Mouse (Mus musculus) kidney, postnatal 10 days (tissue): ENCODE measurements around the gene Ccdc63.

Experiments
- DNase-seq: peaks from one replicate; pipeline ENCODE4 v3.0.0; 2021; ENCODE audit warnings: mixed read lengths

Gene Ccdc63

GRCm38 (mm10) chr5:122116243-122116642 is 24.4 kb downstream of the Ccdc63 start:
- no peak for DNase-seq

- no peak for DNase-seq
Measured at GRCm38 (mm10) chr5:122115266-122115763, 25.3 kb downstream of the Ccdc63 start.

DNA sequence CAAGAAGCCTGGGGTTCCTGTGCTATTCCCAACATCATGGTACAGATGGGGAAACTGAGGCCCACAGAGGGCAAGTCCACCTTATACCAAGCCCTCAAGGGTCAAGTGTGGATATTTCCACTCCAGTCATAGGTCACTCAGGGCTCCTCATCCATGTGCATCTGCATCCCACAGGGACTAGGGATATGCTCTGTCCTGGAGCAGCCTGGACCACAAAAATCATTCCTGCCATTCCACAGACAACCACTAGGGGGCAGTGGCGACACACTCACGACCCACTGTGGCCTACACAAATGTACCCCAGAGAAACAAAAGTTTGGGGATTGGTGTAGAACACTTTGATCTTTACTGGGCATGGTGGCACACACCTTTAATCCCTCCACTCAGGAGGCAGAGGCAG is 26.4 kb downstream of the Ccdc63 start:
- DNase-seq: peak; percentile 69

- DNase-seq: no peak
Measured at GRCm38 (mm10) chr5:122113450-122113849, 27.2 kb downstream of the Ccdc63 start.

DNA sequence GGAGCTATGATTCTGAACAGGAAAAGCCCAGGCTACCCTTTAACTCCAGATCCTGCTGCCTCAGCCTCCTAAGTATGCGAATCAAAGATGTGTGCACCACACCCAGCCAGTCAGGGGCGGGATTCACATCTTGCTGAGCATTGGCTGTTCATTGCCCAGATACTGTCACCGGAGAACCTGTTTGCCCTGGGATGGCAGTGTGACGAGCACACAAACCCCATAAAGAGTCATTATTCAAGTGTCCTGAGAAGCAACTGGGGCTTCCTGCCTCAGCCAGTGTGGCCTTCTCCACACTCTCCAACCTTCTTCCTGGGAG is 28.7 kb downstream of the Ccdc63 start:
- DNase-seq: no peak

GRCm38 (mm10) chr5:122111091-122111932 is 29.3 kb downstream of the Ccdc63 start:
- no peak for DNase-seq

DNA sequence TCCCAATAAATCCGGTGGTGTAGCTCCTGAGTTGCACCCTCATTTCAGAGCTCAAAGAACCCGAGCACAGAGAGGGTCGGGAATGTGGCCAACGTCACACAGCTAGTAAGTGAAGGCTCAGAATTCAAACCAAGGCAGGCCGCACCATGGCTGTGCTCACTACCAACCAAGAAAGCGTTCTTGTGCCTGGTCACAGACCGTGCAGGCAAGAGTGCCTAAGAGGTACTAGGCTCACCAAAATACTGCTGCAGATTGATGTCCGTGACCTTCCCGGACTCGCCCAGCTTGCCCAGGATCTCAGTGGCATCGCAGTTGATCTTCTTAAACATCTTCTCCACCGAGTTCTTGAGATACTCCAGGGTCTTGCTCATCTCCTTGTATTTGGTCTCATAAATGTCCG is 30.0 kb downstream of the Ccdc63 start:
- no peak for DNase-seq

GRCm38 (mm10) chr5:122109325-122110060 is 31.1 kb downstream of the Ccdc63 start:
- peak; percentile 53 for DNase-seq

- DNase-seq: no peak
Measured at GRCm38 (mm10) chr5:122108104-122108503, 32.5 kb downstream of the Ccdc63 start.

GRCm38 (mm10) chr5:122106212-122106611 is 34.4 kb downstream of the Ccdc63 start:
- no peak for DNase-seq

DNA sequence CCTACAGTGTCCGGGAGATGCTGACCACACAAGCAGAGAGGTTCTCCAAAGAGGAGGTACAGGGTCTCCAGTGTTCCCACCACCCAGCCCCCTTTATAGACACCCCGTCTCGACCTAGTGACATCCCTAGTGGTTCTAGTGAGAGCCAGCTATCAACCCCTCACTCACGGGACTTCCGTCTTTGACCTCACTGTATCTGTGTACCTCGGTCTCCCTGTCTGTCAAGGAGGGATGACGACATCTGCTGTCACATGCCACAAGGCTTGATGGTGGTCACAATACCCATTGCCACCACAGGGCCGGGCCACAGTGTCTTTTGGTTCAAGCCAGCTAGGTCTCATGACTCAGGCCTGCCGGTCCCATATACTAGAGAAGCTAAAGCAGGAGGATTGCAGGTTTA is 35.6 kb downstream of the Ccdc63 start:
- DNase-seq: no peak

DNA sequence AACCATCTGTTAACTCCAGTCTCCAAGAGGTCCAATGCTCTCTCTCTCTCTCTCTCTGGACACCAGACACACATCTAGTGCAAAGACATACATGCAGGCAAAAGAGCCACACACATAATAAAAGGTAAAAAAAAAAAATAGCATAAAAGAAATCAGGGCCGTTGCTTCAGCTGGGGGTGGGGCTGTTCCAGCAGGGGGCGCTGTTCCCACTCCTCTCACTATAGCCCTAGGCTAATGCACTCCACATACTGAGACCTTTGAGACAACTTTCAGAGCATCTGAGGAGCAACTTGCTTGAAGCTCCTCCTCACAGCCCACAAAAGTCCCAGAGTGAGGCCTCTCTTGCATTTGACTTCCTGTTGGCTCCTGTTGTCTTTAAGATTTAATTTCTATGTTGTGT is 36.4 kb downstream of the Ccdc63 start:
- peak; percentile 64 for DNase-seq

- DNase-seq: no peak
Measured at GRCm38 (mm10) chr5:122103075-122103474, 37.5 kb downstream of the Ccdc63 start.

DNA sequence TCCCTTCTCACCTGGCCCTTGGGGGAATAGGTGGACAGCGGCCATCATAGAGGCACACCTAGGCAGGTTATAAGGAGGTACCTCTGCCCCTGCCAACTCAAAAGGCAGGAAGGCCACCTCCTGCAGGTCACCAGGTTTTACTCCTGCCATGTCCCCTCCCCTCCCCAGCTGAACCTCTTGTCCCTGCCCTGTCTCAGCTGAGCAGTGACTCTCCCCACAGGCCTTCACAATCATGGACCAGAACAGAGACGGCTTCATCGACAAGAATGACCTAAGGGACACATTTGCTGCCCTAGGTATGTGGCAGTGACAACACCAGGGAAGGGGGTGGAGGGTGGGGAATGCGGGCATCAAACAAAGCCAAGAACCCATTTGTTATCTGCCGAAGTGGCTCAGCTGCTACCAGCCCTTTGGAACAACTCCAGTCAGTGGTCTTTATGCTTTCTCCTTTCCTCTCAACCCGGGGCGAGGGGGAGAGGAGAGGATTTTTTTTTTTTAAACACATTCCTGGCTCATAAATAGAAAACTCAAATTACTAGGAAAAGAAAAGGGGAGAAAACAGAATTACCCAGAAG is 38.1 kb downstream of the Ccdc63 start:
- DNase-seq: no peak

GRCm38 (mm10) chr5:122094439-122094838 is 46.2 kb downstream of the Ccdc63 start:
- no peak for DNase-seq

- DNase-seq: no peak
Measured at GRCm38 (mm10) chr5:122093734-122094133, 46.9 kb downstream of the Ccdc63 start.

- peak; percentile 42 for DNase-seq
Measured at GRCm38 (mm10) chr5:122092794-122093193, 47.8 kb downstream of the Ccdc63 start.

DNA sequence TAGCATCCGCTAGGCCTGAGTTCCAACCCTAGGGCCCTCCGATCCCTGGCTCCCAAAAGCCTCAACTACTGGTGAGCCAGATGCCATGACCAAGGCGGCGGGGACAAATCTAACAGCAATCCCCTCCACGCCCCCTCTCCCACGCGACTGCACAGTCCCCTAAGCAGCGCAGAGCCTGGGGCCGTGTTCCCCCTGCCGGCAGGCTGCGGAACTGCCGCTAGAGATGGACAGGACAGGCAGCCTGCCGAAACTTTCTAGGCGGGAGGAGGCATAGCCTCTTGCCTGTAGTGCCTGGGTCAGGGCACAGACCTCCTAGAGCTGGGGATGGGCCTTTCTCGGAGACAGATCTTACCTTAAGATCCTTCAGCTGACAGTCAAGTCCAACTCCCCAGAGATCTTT is 49.6 kb downstream of the Ccdc63 start:
- DNase-seq: peak; percentile 79

DNA sequence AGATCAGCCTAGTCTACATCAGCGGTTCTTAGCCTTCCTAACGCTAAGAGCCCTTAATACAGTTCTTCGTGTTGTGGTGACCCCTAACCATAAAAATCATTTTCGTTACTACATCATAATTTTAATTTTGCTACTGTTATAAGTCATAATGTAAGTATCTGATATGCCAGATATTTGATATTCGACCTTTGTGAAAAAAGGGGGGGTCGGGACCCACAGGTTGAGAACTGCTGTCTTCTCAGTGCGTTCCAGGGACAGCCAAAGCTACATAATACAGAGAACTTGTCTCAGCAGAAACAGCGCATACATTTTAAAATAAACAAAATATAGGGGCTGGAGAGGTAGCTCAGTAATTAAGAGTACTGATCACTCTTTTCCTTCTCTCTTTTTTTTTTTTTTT is 51.0 kb downstream of the Ccdc63 start:
- DNase-seq: no peak

DNA sequence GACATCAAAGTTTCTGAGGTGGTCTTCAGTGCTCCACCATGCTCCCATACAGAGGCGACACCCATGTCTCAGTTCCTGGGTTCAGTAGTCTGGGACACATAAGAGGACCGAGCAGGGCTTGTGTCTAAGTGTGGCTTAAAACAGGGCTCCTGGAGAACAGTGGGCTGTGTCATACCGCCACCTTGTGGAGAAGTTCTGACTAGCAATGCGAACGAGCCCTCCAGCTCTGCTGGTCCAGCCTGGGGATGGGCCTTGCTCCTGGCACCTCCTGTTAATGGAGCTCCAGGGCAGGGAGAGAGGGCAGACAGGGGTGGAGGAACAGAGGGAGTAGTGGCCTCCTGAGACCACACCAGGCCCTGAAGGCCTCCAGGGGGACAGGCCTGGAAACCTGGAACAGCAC is 51.7 kb downstream of the Ccdc63 start:
- DNase-seq: peak; percentile 91

DNA sequence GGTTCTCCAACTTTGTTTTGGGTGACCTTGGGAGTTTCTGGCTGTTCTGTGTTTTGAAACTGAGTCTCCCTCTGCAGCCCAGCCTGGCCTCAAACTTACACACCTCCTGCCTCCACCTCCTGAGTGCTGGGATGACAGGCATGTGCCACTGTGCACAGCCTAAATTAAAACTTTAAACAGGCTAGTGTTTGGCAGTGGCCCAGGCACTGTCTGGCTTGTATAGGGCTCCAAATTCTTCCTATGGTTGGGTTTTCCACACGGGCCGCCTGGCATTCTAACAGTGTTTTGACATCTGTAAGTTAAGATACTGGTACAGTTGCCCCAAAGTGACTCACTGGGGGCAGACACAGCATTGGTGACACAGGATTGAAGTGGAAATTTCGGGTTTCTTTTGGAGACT is 54.5 kb downstream of the Ccdc63 start:
- DNase-seq: no peak

DNA sequence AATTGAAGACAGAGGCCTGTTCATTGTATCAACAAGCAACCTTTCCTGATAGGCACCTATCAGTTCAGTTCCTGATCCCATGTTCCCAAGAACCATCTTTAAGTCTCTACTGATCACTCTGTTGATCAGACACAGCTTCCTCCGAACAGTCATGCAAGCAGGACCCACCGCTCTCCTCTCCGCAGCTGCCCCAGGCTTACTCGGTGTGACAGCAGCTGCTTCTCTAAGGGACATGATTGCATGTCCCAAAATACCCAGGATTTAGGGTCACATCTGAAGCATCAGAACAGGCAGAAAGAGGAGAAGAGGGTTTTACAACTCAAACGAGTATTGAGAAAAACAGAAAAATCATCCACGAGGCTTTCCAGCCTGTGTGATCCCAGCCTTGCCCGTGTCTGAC is 55.3 kb downstream of the Ccdc63 start:
- no peak for DNase-seq

DNA sequence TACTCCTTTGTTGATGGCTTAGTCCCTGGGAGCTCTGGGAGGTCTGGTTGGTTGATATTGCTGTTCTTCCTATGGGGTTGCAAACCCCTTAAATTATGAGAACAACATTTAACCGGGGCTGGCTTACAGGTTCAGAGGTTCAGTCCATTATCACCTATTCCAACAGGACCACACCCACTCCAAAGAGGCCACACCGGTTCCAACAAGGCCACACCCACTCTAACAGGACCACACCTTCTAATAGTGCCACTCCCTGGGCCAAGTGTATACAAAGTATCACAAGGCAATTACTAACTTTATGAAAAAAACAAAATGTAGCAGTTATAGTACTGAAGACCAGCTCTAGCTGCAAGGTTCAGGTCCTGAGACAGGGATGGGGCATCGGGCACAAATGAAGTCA is 56.2 kb downstream of the Ccdc63 start:
- no peak for DNase-seq

DNA sequence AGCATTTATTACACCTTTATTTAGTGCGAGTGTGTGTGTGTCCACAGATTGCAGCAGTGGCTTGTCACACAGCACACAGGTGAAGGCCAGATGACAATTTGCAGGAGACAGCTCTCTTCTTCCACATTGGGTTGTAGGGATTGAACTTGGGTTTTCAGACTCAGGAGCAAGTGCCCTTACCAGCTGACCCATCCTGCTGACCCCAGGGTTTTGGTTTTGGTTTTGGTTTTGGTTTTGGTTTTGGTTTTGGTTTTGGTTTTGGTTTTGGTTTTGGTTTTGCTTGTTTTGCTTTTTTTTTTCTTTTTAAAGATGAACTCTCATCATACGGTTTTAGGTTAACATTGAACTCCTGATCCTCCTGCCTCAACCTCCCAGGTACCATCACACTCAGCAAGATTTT is 57.3 kb downstream of the Ccdc63 start:
- no peak for DNase-seq
